Mouse (Mus musculus) myocyte (in vitro differentiated cells): ENCODE measurements at regions not wholly inside any gene's neighbourhood (a gene's known extent, or its start where the extent isn't known, plus 50 kb on each side); places are given as distances from the start of the nearest gene placed in this dataset.

Source experiments
- H3K27me3 ChIP-seq: one replicate; pipeline ENCODE4 v1.6.1; 2011; ENCODE audit not compliant: control insufficient read depth, insufficient read depth, insufficient read length
- H3K36me3 ChIP-seq: one replicate; pipeline ENCODE4 v1.6.1; 2011; ENCODE audit not compliant: control insufficient read depth, insufficient read depth
- H3K4me2 ChIP-seq: one replicate; pipeline ENCODE4 v1.6.1; 2011; ENCODE audit warnings: low read depth, control low read depth
- H3K4me3 ChIP-seq: one replicate; pipeline ENCODE4 v1.5.1; 2011; ENCODE audit warnings: mild to moderate bottlenecking, control low read depth, moderate library complexity
- H3K79me2 ChIP-seq: one replicate; pipeline ENCODE4 v1.6.1; 2011; ENCODE audit not compliant: control insufficient read depth, insufficient read depth
- H3ac ChIP-seq: one replicate; pipeline ENCODE4 v1.6.1; 2011; ENCODE audit not compliant: control insufficient read depth, insufficient read length
- CEBPB ChIP-seq: IDR thresholded peaks from 2 replicates; pipeline ENCODE4 v1.6.1; 2011; ENCODE audit warnings: mild to moderate bottlenecking, moderate library complexity; ENCODE audit not compliant: poor library complexity, insufficient read depth, severe bottlenecking
- E2F4 ChIP-seq: IDR thresholded peaks from one replicate; pipeline ENCODE4 v1.6.1; 2011; ENCODE audit warnings: mild to moderate bottlenecking, control low read depth, moderate library complexity; ENCODE audit not compliant: insufficient read depth
- MAX ChIP-seq: IDR thresholded peaks from one replicate; pipeline ENCODE4 v1.6.1; 2011; ENCODE audit warnings: low read depth, mild to moderate bottlenecking, control low read depth
- MYOD1 ChIP-seq, 3 experiments: IDR thresholded peaks; one replicate each; pipeline ENCODE4 v1.6.1; 2011; ENCODE audit warnings: control low read depth in 2 of 3, low read depth in 2 of 3, mild to moderate bottlenecking in 2 of 3, moderate library complexity in 1 of 3; ENCODE audit not compliant: insufficient read length in 2 of 3, control insufficient read depth in 1 of 3
- MYOG ChIP-seq, 3 experiments: IDR thresholded peaks; one replicate each; pipeline ENCODE4 v1.6.1; 2011; ENCODE audit warnings: control low read depth in 2 of 3, low read depth in 2 of 3, mild to moderate bottlenecking in 2 of 3; ENCODE audit not compliant: insufficient read length in 2 of 3, control insufficient read depth in 1 of 3, insufficient read depth in 1 of 3
- POLR2A ChIP-seq: IDR thresholded peaks from one replicate; pipeline ENCODE4 v1.6.1; 2011; ENCODE audit warnings: low read depth, mild to moderate bottlenecking, control low read depth, moderate library complexity; ENCODE audit not compliant: insufficient read length
- POLR2AphosphoS2 ChIP-seq: IDR thresholded peaks from one replicate; pipeline ENCODE4 v1.6.1; 2011; ENCODE audit warnings: low read depth, control low read depth; ENCODE audit not compliant: insufficient read length
- REST ChIP-seq: IDR thresholded peaks from one replicate; pipeline ENCODE4 v1.6.1; 2011; ENCODE audit warnings: mild to moderate bottlenecking, control low read depth, moderate library complexity; ENCODE audit not compliant: insufficient read depth, insufficient read length
- SRF ChIP-seq: IDR thresholded peaks from one replicate; pipeline ENCODE4 v1.6.1; 2011; ENCODE audit warnings: low read depth; ENCODE audit not compliant: control insufficient read depth, insufficient read length
- TCF12 ChIP-seq: IDR thresholded peaks from one replicate; pipeline ENCODE4 v1.6.1; 2011; ENCODE audit warnings: mild to moderate bottlenecking, control low read depth; ENCODE audit not compliant: poor library complexity, insufficient read depth, severe bottlenecking
- TCF3 ChIP-seq: IDR thresholded peaks from one replicate; pipeline ENCODE4 v1.6.1; 2011; ENCODE audit warnings: low read depth, control low read depth; ENCODE audit not compliant: insufficient read length
- USF1 ChIP-seq: IDR thresholded peaks from one replicate; pipeline ENCODE4 v1.6.1; 2011; ENCODE audit warnings: low read depth, mild to moderate bottlenecking, control low read depth, moderate library complexity

- Histone ChIP-seq H3ac (no peak overlapping the region), H3K4me2 (no peak overlapping the region), H3K27me3 (no peaks in the 10 kb centered on the region), H3K79me2 (no peaks in the 10 kb centered on the region), H3K36me3 (no peaks in the 10 kb centered on the region), H3K4me3 (no peak overlapping the region)
- TF ChIP-seq REST, result no peak
- TF ChIP-seq POLR2A, result no peak
- TF ChIP-seq TCF12, result no peak
- no peak for TF ChIP-seq MYOG (IDR thresholded peaks at IDR 0.05; ENCODE audit: control insufficient read depth in 1 of 3, insufficient read depth in 1 of 3, insufficient read length in 2 of 3, low read depth in 2 of 3)
- TF ChIP-seq SRF, result no peak
- TF ChIP-seq MAX, result no peak
- TF ChIP-seq TCF3, result no peak
- no peak for TF ChIP-seq E2F4
- TF ChIP-seq MYOD1 (IDR thresholded peaks at IDR 0.05; ENCODE audit: control insufficient read depth in 1 of 3, insufficient read length in 2 of 3, low read depth in 2 of 3), result no peak
- no peak for TF ChIP-seq USF1
Observed at GRCm38 (mm10) chr5:64575896-64576295, 227.3 kb upstream of the Klf3 start.

- TF ChIP-seq POLR2AphosphoS2 (no peak), CEBPB (no peak), USF1 (no peak), POLR2A (no peak), MYOD1 (IDR thresholded peaks at IDR 0.05; ENCODE audit: control insufficient read depth in 1 of 3, insufficient read length in 2 of 3, low read depth in 2 of 3) (no peak), MYOG (IDR thresholded peaks at IDR 0.05; ENCODE audit: control insufficient read depth in 1 of 3, insufficient read depth in 1 of 3, insufficient read length in 2 of 3, low read depth in 2 of 3) (no peak), E2F4 (no peak), TCF3 (no peak), TCF12 (no peak), MAX (no peak), REST (no peak), SRF (no peak)
- no peak overlapping the region for H3K4me2 ChIP-seq
- H3K79me2 ChIP-seq, result no peaks in the 10 kb centered on the region
- H3K36me3 ChIP-seq, result no peaks in the 10 kb centered on the region
- H3K4me3 ChIP-seq, result no peak overlapping the region
- no peaks in the 10 kb centered on the region for H3K27me3 ChIP-seq
- no peak overlapping the region for H3ac ChIP-seq
Observed at GRCm38 (mm10) chr5:64576426-64577262, 226.5 kb upstream of the Klf3 start.

- Histone ChIP-seq H3K4me2 (no peak overlapping the region), H3K27me3 (no peaks in the 10 kb centered on the region), H3K36me3 (no peaks in the 10 kb centered on the region), H3ac (no peak overlapping the region), H3K79me2 (no peaks in the 10 kb centered on the region), H3K4me3 (no peak overlapping the region)
- TF ChIP-seq REST (no peak), E2F4 (no peak), SRF (no peak), MYOD1 (IDR thresholded peaks at IDR 0.05; ENCODE audit: control insufficient read depth in 1 of 3, insufficient read length in 2 of 3, low read depth in 2 of 3) (no peak), TCF12 (no peak), POLR2AphosphoS2 (no peak), USF1 (no peak), MAX (no peak), CEBPB (no peak), TCF3 (no peak), MYOG (IDR thresholded peaks at IDR 0.05; ENCODE audit: control insufficient read depth in 1 of 3, insufficient read depth in 1 of 3, insufficient read length in 2 of 3, low read depth in 2 of 3) (no peak)
Observed at GRCm38 (mm10) chr5:64577424-64577823, 225.8 kb upstream of the Klf3 start.

- no peak overlapping the region for H3K4me3 ChIP-seq
- no peaks in the 10 kb centered on the region for H3K27me3 ChIP-seq
- H3K79me2 ChIP-seq, result no peaks in the 10 kb centered on the region
- H3K36me3 ChIP-seq, result no peaks in the 10 kb centered on the region
- TF ChIP-seq MYOG (IDR thresholded peaks at IDR 0.05; ENCODE audit: control insufficient read depth in 1 of 3, insufficient read depth in 1 of 3, insufficient read length in 2 of 3, low read depth in 2 of 3) (no peak), E2F4 (no peak), USF1 (no peak), POLR2A (no peak), TCF12 (no peak), MYOD1 (IDR thresholded peaks at IDR 0.05; ENCODE audit: control insufficient read depth in 1 of 3, insufficient read length in 2 of 3, low read depth in 2 of 3) (no peak), MAX (no peak), REST (no peak), CEBPB (no peak), POLR2AphosphoS2 (no peak), SRF (no peak), TCF3 (no peak)
- H3K4me2 ChIP-seq, result no peak overlapping the region
- no peak overlapping the region for H3ac ChIP-seq
Observed at GRCm38 (mm10) chr5:64578536-64578935, 224.7 kb upstream of the Klf3 start.
